Mouse (Mus musculus) adrenal gland, postnatal 25 days (tissue): Measurements from ENCODE around the gene Maco1. TPM values are rescaled to one million over a fixed set of nuclear protein-coding genes. Genes with fewer than 3 reads are reported as not detected.

Experiments
- total RNA-seq: library from RNA; stranded (reverse); gene quantifications from 2 replicates; pipeline ENCODE4 v1.2.3, GENCODE M21; 2021

Maco1 gene
- total RNA-seq, 1 experiment from 2014 or later = 40.0 TPM

Other genes with a start within 250 kb of the Maco1 start
- 16.7 and 22.0 TPM in 2 replicates for gene Man1c1, start 149.1 kb downstream of the Maco1 start, total RNA-seq
- 42.4 and 43.3 TPM in 2 replicates for gene Ldlrap1, start 85.3 kb downstream of the Maco1 start, total RNA-seq
- gene Rhd, start 11.2 kb upstream of the Maco1 start, total RNA-seq = 0.33 TPM in 1 of 2 replicates, not detected in the other
- gene Tmem50a, start 61.7 kb upstream of the Maco1 start, total RNA-seq = 337 and 444 TPM in 2 replicates
- 603 and 640 TPM in 2 replicates for gene Rsrp1, start 70.2 kb upstream of the Maco1 start, total RNA-seq
- 109 TPM in 2 replicates for gene Syf2, start 77.6 kb upstream of the Maco1 start, total RNA-seq